ENCODE assay signal across 12 mouse cellular contexts in genomic region chr15:5511046-5511445, GRCm38 (mm10).
"Had no signal": no experiment of that assay in that cellular context is flagged by ENCODE, and none has a peak within 500 bp of the region (broad histone marks: within the 10 kb centered on the region; RNA-seq: fewer than 3 reads in every experiment).

No protein-coding gene starts in this region.

- DNase-seq: kidney, adult 2 months; kidney, postnatal 25 days; layer of hippocampus, adult 9-11 months; layer of hippocampus, postnatal 36 days; liver; liver, embryonic 13.5 days; lung, adult 18-20 months; right cerebral cortex, postnatal 4 days had no signal

- H3K36me3 ChIP-seq: limb, embryonic 12.5 days; liver, embryonic 13.5 days; midbrain, embryonic 13.5 days; neural tube, embryonic 15.5 days; stomach, embryonic 15.5 days had no signal

- H3K4me3 ChIP-seq: limb, embryonic 12.5 days; liver, embryonic 13.5 days; midbrain, embryonic 13.5 days; neural tube, embryonic 15.5 days; stomach, embryonic 15.5 days had no signal

- H3K4me1 ChIP-seq: limb, embryonic 12.5 days; liver, embryonic 13.5 days; midbrain, embryonic 13.5 days; neural tube, embryonic 15.5 days; stomach, embryonic 15.5 days had no signal

- H3K27me3 ChIP-seq: limb, embryonic 12.5 days; liver, embryonic 13.5 days; midbrain, embryonic 13.5 days; neural tube, embryonic 15.5 days; stomach, embryonic 15.5 days had no signal

- H3K9me3 ChIP-seq: limb, embryonic 12.5 days; liver, embryonic 13.5 days; midbrain, embryonic 13.5 days; neural tube, embryonic 15.5 days; stomach, embryonic 15.5 days had no signal

- H3K27ac ChIP-seq: limb, embryonic 12.5 days; liver, embryonic 13.5 days; midbrain, embryonic 13.5 days; neural tube, embryonic 15.5 days; stomach, embryonic 15.5 days had no signal
